Mouse (Mus musculus) olfactory bulb, adult 2 months (tissue): ENCODE data around the gene Pam.

Experiments used
- CTCF ChIP-seq: fragments of 200-500 bp; IDR thresholded peaks from 2 replicates; pipeline ENCODE4 v1.5.1; 2012; ENCODE audit warnings: low read depth, mild to moderate bottlenecking, low read length, moderate library complexity; ENCODE audit not compliant: insufficient read depth
- POLR2A ChIP-seq: fragments of 200-500 bp; IDR thresholded peaks from 2 replicates; pipeline ENCODE4 v1.6.1; 2012; ENCODE audit warnings: mild to moderate bottlenecking, low read depth, low read length, moderate library complexity; ENCODE audit not compliant: insufficient read depth

DNA sequence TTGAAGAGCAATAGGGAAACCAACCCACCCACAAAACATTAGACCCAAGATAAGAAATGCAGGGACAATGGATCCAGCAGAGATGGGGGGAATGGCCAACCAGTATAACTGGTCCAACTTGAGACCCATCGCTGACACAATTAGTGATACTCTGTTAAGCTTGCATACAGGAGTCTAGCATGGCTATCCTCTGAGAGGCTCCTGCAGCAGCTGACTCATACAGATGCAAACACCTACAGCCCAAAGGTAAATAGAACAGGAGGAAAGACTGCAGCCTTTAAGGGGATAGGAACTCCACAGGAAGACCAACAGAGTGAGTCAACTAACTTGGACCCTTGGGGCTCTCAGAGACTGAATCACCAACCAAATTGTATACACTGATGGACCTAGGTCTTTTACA is 98.4 kb downstream of the Pam start:
- TF ChIP-seq POLR2A (no peak), CTCF (no peak)
